Mouse (Mus musculus): ENCODE results near the gene Vamp2.

DNA sequence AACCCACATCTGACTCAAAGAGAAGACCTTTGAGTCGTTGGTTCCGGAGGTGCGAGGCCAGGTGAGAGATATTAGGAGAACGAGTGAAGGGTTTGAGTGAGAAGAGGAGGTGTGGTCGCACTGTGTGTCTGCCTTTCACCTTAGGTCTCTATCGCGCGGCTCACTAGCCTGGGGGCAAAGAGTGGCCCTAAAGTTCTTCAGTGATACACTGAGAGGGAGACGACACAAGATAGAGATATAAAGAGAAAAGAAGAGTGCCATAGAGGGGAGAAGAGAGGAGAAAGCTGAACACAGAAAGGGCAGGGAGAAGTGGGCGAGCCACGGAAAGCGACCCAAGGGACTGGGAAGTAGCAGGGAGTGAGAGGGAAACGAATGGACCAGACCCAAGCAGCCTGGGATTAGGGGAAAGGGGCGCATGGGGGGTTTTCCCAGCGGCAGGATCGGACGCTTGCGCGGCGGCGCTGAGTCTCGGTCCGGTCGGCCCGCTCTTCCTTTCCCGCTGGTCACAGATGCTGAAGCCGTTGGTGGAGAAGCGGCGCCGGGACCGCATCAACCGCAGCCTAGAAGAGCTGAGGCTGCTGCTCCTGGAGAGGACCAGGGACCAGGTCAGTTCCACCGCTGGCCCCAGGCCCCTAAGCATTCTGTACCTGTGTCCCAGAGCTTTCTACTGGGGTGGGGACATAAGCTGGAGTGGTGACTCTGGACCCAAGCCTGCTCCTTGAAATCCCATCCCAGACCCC is 32.9 kb downstream of the Vamp2 start:
- TF ChIP-seq EP300 (optimal IDR thresholded peaks at IDR 0.05) (no peak), CTCF (IDR thresholded peaks at IDR 0.05; ENCODE audit: low read depth) (no peak)

Data from stomach, postnatal 0 days (tissue).